Mouse (Mus musculus) layer of hippocampus, adult 9-10 months (tissue): ENCODE measurements at regions not wholly inside any gene's neighbourhood (a gene's known extent, or its start where the extent isn't known, plus 50 kb on each side); places are given as distances from the start of the nearest gene placed in this dataset.
A peak's percentile ranks its signal among the peaks of the same experiment; 100 is the strongest.

Experiments used
- DNase-seq: peaks from one replicate; pipeline ENCODE4 v3.0.0; 2022; ENCODE audit warnings: low spot score

DNA sequence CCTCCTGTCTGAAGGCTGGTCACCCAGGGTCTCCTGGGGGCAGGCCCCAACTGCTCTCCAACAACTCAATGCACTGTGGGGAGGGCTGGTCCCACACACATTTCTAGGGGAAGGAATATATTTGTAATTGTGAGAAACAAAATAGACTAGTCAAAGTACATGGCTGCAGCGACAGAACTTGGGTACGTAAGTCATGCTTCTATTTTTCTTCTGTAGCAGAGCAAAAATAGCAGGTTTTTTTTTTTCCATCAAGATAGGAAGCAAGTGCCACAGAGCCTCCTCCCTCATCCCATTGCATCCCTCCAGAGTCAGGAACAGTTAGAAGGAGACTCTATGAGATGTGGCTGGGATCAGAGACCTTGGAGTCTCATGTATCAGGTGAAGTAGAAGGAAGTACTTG lies 124.9 kb upstream of the Tnr start:
- DNase-seq: no peak

DNA sequence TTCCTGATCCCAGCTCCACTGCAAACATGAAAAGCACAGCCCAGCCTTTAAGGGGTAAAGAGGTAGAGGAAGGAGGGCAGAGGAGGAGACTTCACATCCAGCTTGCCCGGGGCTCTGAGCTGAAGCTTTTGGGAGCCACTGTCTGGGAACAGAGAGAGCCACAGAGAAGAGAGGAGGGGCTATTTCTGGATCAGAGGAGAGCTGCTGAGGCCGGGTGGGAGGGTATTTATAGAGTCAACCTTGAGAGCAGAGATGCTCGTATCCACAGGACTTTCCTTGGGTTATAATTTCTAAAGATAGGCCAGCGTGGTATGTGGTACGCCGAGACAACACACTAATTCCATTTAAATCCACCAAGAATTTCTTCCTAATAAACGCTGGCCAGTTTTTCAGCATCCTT lies 117.3 kb upstream of the Tnr start:
- DNase-seq: no peak

DNA sequence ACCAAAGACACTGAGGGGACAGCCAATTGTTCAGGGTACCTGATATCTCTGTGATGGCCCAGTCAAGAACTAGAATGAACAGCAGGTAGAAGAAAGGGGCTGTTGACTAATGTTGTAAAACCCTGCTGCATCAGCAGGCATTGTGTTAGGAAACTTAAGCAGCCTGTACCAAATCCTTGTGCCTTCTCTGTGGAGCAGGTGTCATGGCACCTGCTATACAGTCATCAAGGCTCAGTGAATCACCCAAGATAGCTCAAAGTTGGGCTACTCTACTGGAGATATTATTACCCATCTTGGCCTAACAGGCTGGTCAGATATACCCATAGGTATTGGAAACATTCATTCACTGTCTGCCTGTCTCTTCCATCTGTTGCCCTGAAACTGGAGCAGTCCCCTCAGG lies 116.8 kb upstream of the Tnr start:
- DNase-seq: no peak

DNA sequence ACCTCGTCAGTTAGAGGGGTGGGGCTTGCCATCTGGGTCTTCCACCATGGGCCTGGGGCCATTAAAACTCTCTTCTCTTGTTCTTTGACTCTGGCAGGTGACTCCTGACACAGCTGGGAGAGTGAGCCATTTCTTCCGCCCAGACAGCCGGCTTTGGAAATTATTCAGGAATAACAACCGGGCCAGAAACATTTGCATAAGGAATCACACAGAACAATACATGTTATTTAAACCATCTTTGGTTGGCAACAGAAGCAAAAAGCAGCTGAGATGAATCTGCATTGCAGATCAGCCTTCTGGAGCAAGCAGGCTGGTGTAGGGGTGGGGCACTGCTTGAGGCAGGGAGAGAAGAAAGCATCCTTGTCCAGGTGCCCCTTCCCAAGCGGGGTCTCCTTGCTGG lies 110.2 kb upstream of the Tnr start:
- DNase-seq: peak; percentile 45

DNA sequence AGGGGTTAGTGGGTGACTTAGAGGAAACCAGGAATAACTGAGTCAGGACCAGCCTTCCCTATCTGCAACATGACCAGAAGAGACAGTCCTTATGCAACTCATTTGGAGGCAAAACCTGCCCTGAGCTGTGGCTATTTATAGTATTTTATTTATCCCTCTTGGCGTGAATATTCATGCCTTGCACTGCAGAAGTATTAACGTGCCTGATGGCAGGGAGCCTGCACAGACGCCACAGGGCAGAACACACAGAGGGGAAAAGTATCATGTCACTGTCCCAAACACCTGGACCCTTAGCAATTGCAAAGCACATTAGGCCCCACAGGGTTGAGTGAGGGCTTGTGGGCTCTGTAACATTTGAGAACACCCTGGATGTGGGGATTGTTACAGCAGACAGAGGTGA lies 107.9 kb upstream of the Tnr start:
- DNase-seq: no peak

DNA sequence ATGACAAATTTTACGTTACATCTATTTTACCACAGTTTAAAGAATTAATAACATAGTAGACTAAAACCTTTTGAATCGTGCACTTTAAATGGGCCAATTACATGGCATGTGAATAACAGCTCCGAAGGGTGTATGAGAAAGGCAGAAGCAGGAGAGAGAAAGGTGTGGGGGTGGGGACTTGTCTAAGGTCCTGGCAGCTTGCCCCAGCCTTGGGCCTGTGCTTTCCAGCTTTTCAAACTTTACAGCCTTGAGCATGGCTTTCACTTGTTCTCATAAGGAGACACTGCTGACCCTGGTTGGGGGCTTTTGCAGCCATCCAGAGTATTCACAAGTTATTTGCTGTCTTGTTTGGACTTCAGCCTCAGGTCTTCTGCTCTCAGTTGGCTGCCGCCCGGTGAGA lies 106.4 kb upstream of the Tnr start:
- DNase-seq: no peak

DNA sequence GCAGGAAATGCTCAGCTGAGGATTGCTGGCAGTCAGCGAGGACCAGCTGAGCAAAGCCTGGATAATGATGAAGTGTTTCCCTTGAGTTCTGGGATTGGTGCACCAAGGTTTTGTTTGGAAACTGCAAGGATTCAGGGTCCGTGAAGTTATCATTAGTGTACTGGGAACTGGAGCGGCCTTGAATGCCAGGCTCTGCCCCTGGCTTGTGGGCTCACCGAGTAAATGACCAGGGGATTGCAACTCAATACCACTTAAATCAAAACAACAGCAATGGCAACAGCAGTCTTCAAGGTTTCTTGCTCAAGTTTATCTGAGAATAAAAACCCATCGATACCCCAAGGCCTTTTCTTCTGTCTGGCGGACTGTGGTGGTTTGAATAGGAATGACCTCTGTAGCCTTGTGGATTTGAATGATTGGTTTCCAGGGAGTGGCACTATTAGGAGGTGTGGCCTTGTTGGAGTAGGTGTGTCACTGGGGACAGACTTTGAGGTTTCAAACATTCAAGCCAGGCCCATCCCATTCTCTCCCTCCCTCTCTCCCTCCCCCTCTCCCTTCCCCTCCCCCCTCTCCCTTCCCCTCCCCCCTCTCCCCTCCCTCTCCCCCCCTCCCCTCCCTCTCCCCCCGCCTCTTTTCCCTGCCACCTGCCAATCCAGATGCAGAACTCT lies 104.1 kb upstream of the Tnr start:
- no peak for DNase-seq

DNA sequence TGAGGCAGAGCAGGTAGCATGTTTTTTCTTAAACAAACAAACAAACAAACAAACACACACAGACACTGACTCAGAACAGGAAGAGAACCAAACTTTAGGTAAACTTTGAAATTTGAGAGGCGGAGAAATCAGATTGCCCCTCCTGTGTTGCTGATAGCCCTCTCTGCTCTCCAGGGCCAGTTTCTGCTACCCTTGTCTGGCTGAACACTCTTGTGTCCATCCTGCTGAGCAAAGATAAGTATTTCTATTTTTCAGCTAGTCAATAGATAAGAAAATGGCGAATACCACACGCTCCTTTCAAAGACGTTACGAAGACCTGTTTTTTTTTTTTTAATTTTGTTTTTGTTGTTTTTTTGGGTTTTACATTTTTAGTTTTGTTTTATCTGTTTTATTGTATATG lies 103.4 kb upstream of the Tnr start:
- DNase-seq: no peak

DNA sequence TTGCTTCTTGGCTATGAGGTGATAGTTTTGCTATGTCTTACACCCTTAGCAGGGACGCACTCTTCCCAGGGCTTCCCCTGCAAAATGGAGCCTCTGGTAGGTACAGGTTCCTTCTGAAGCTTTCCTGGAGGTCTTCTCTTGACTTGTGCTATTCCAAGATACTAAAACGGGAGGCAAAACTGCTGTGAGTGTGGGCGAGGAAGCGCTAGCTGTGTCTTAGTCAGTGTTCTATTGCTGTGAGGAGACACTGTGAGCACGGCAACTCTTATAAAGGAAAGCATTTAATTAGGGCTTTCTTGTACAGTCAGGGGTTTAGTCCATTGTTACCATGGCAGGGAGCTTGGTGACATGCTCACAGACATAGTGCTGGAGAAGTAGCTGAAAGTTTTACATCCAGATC lies 99.9 kb upstream of the Tnr start:
- no peak for DNase-seq

DNA sequence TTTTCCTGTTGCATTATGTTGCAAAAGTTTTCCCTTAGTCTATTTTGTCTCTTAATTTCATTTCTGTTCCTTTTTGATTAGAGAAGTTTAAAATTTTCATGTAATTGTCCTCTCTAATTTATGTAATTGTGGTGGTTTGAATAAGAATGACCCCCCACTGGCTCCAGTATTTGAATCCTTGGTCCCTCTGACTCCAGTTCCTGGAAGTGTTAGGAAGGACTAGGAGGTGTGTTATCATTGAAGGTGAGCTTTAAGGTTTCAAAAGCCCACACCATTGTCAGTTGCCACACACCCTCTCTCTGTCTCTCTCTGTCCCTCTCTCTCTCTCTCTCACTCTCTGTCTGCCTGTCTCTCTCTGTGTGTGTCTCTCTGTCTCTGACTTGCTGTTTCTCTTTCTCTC lies 93.6 kb upstream of the Tnr start:
- DNase-seq: no peak

DNA sequence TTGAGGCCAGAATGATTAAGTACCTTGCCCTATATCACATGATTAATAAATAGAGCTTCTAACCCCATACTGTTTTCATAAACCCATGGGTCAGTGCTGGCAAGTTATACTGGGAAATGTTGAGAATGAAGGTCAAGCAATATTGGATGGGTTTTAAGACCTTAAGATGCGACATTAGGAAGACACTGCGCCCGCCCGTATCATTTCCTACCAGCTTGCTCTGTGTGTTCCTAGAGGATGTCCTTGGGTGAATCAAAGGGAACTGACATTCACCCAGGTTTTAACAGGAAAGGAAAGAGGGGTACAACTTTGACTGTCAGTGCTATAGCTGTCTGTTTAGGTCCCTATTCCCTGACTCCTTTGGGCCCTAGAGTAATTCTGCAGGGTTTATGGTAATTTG lies 90.0 kb upstream of the Tnr start:
- no peak for DNase-seq

DNA sequence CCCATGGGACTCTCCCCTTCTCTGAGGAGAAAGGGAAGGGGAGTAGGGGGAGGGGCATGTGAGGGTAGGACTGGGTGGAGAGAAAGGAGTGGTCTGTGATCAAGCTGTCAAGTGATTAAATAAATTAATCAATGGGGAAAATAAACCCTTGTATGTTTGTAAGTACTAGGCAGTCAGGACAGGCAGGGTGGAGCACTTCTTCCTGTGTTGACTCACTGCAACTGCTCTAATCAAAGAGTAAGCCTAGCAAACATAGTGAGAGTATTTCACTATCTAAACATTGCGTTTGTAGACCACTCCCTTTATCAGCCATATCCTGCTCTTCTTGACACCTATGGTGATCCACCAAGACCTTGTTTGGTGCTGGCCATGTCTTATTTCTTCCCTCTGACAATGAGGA lies 82.8 kb upstream of the Tnr start:
- no peak for DNase-seq

DNA sequence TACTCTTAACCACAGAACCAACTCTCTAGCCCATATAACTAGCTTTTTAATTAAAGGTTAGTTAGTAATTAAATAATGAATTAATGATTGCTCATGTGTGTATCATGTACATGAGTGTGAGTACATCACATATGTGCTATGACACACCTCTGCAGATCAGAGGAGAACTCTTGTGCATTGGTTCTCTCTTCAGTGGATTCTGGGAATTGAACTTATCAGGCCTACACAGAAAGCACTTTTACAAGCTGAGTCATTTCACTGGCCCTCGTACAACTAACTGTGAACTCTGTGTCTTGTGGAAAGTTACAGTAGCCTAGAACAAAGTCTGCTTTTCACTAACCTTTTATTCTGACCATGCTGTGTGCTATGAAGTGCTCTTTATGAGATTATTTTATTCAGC lies 79.5 kb upstream of the Tnr start:
- no peak for DNase-seq

DNA sequence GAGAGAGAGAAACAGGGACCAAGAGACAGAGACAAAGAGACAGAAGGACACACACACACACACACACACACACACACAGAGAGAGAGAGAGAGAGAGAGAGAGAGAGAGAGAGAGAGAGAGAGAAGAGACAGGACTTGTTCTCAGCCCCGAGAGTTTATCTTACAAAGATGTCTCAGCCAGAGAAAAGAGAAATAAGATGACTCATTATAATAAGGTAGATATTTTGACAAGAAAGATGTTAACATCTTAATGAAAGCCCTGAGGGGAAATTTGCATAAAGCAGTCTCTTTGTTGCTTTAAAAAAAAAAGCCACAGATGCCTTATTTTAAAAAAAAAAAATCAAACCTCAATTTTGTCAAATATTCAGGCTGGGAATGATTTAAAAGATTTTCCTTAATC lies 78.1 kb upstream of the Tnr start:
- DNase-seq: no peak

DNA sequence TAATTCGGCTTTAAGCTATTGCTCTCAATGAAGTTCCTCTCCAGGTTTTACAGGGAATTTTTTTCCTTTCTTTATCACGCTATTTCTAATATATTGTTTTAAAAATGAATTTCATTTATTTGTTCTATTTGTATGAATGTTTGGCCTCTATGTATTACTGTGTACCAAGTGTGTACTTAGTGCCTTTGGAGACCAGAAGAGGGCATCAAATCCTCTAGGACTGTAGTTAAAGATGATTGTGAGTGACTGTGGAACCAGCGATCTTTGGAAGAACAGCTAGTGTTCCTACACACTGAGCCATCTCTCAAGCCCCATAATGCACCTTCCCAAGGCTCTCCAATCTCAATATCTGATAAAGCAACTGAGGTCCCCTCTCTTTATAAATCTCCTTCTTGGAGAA lies 72.1 kb upstream of the Tnr start:
- DNase-seq: no peak

DNA sequence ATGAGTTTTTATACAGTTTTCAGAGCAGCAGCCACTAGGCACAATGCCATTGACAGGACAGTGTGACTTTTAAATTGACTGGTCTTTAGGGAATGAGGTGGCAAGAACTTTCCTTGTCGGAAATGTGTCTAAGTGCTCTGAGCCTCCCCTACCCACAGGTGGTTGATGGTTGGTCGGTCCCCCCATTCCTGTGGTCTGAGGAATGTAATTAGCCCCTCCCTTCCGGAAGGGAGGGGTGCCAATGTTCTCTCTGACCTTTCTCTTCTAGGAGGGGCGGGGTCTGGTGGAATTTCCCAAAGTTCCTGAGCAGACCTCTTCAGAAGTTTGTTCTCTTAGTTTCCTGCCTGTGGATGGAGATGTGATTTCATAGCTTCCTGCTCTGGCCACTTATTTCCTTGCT lies 62.7 kb upstream of the Tnr start:
- DNase-seq: no peak

DNA sequence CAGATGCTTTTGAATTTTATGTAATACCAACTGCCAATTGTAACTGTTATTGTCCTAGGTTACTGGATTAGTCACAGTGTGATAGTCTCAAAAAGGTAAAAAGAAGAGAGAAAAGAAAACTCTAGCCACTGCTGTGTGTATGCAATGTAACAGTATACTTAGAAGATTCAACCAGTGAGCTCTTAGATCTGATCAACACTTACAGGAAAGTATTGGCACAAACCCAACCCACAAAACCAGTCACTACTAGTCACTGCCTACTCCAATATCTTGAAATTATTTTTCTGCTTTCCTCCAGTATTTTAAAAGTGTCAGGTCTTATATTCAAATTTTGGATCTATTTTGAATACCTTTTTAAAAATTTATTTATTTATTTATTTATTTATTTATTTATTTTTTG lies 52.6 kb upstream of the Tnr start:
- DNase-seq: no peak
